Mouse (Mus musculus) right cerebral cortex, postnatal 25 days (tissue): ENCODE data around the gene Taok3.

ENCODE experiments used
- DNase-seq: peaks from one replicate; pipeline ENCODE4 v3.0.0; 2022

Taok3 gene

GRCm38 (mm10) chr5:117147187-117148095, 27.5 kb downstream of the Taok3 start:
- DNase-seq = peak; percentile 31

GRCm38 (mm10) chr5:117149054-117149942, 29.4 kb downstream of the Taok3 start:
- no peak for DNase-seq

GRCm38 (mm10) chr5:117150068-117150467, 30.1 kb downstream of the Taok3 start:
- DNase-seq = no peak

GRCm38 (mm10) chr5:117152944-117153343, 33.0 kb downstream of the Taok3 start:
- DNase-seq = no peak

GRCm38 (mm10) chr5:117153527-117154091, 33.7 kb downstream of the Taok3 start:
- DNase-seq = no peak

- DNase-seq = no peak
These were observed 38.5 kb downstream of the Taok3 start for GRCm38 (mm10) chr5:117158335-117159018.

GRCm38 (mm10) chr5:117159326-117159725, 39.4 kb downstream of the Taok3 start:
- DNase-seq = no peak

- no peak for DNase-seq
These were observed 39.9 kb downstream of the Taok3 start for GRCm38 (mm10) chr5:117159805-117160291.

- DNase-seq = no peak
These were observed 40.6 kb downstream of the Taok3 start for GRCm38 (mm10) chr5:117160499-117160898.

- no peak for DNase-seq
These were observed 43.9 kb downstream of the Taok3 start for GRCm38 (mm10) chr5:117163790-117164189.

GRCm38 (mm10) chr5:117164516-117164915, 44.6 kb downstream of the Taok3 start:
- DNase-seq = no peak

- no peak for DNase-seq
These were observed 45.0 kb downstream of the Taok3 start for GRCm38 (mm10) chr5:117164923-117165322.

- no peak for DNase-seq
These were observed 46.0 kb downstream of the Taok3 start for GRCm38 (mm10) chr5:117165946-117166345.

GRCm38 (mm10) chr5:117166811-117167365, 47.0 kb downstream of the Taok3 start:
- DNase-seq = no peak

- DNase-seq = no peak
These were observed 48.6 kb downstream of the Taok3 start for GRCm38 (mm10) chr5:117168351-117169100.

- no peak for DNase-seq
These were observed 54.1 kb downstream of the Taok3 start for GRCm38 (mm10) chr5:117174057-117174456.

GRCm38 (mm10) chr5:117175896-117176295, 56.0 kb downstream of the Taok3 start:
- no peak for DNase-seq

- no peak for DNase-seq
These were observed 58.1 kb downstream of the Taok3 start for GRCm38 (mm10) chr5:117178079-117178478.

GRCm38 (mm10) chr5:117178486-117178885, 58.6 kb downstream of the Taok3 start:
- no peak for DNase-seq

GRCm38 (mm10) chr5:117181921-117182320, 62.0 kb downstream of the Taok3 start:
- no peak for DNase-seq

GRCm38 (mm10) chr5:117182411-117182810, 62.5 kb downstream of the Taok3 start:
- no peak for DNase-seq
